In genomic region chr11:109320361-109320933, GRCm38 (mm10) we compare ENCODE assay signal across 9 mouse cellular contexts. TPM values are rescaled to one million over a fixed set of nuclear protein-coding genes. Genes with fewer than 3 reads are reported as not detected.
DNase-seq lines count a peak whose midpoint lies in the region; ATAC-seq lines count a peak whose summit lies in the region.
"Had no signal": no experiment of that assay in that cellular context is flagged by ENCODE, and none has a peak within 500 bp of the region (broad histone marks: within the 10 kb centered on the region; RNA-seq: fewer than 3 reads in every experiment).

No protein-coding gene starts in this region.

- H3K4me1 ChIP-seq in midbrain, embryonic 12.5 days = peaks cover 8% of the 10 kb centered on the region; the same call in 1 of the 2 replicates
- no peaks in the 10 kb centered on the region for H3K4me1 ChIP-seq in midbrain, embryonic 10.5 days
- peaks cover 4% of the 10 kb centered on the region; the same call in 1 of the 2 replicates for H3K4me1 ChIP-seq in forebrain, embryonic 10.5 days
- no peaks in the 10 kb centered on the region for H3K4me1 ChIP-seq in heart, embryonic 10.5 days
- H3K4me1 ChIP-seq: liver, embryonic 13.5 days had no signal

- no peak for DNase-seq in midbrain, embryonic 10.5 days (ENCODE audit: low spot score)
- no peak for DNase-seq in forebrain, embryonic 10.5 days (ENCODE audit: extremely low spot score, low spot score)
- peak; percentile 83 for DNase-seq in layer of hippocampus, adult 9-11 months
- peak; percentile 92 for DNase-seq in retina, postnatal 1 day
- DNase-seq in heart, embryonic 10.5 days (ENCODE audit: low spot score) = no peak
- no peak for DNase-seq in adipocyte (ENCODE audit: low spot score)
- no peak for DNase-seq in kidney, postnatal 25 days
- DNase-seq: liver, embryonic 13.5 days had no signal

- no peak overlapping the region; the same call in 1 of the 2 replicates for H3K9ac ChIP-seq in midbrain, embryonic 12.5 days (replicated peaks)
- H3K9ac ChIP-seq: liver, embryonic 13.5 days had no signal

- 50% methylated on average over 8 of the region's 8 CpGs for WGBS in midbrain, embryonic 12.5 days
- WGBS in midbrain, embryonic 10.5 days = 66% methylated on average over 8 of the region's 8 CpGs
- 61% methylated on average over 8 of the region's 8 CpGs for WGBS in forebrain, embryonic 10.5 days
- 65% methylated on average over 8 of the region's 8 CpGs for WGBS in heart, embryonic 10.5 days

- H3K4me3 ChIP-seq in midbrain, embryonic 12.5 days = no peak overlapping the region
- H3K4me3 ChIP-seq in midbrain, embryonic 10.5 days = no peak overlapping the region
- no peak overlapping the region for H3K4me3 ChIP-seq in forebrain, embryonic 10.5 days
- no peak overlapping the region for H3K4me3 ChIP-seq in heart, embryonic 10.5 days
- H3K4me3 ChIP-seq: liver, embryonic 13.5 days had no signal

- no peaks in the 10 kb centered on the region for H3K9me3 ChIP-seq in midbrain, embryonic 12.5 days
- no peaks in the 10 kb centered on the region for H3K9me3 ChIP-seq in midbrain, embryonic 10.5 days (replicated peaks)
- H3K9me3 ChIP-seq in forebrain, embryonic 10.5 days = 0 out of 2 replicates have a peak, but pooled peaks cover 3% of the 10 kb centered on the region
- no peaks in the 10 kb centered on the region for H3K9me3 ChIP-seq in heart, embryonic 10.5 days
- H3K9me3 ChIP-seq: liver, embryonic 13.5 days had no signal

- peak; percentile 63; the same call in 1 of the 2 replicates for ATAC-seq in midbrain, embryonic 12.5 days (ENCODE audit: low FRiP score, low read depth)

- peak overlapping the region; percentile 15; the same call in 1 of the 2 replicates for H3K27ac ChIP-seq in midbrain, embryonic 12.5 days (replicated peaks)
- no peak overlapping the region for H3K27ac ChIP-seq in midbrain, embryonic 10.5 days (replicated peaks)
- H3K27ac ChIP-seq in forebrain, embryonic 10.5 days = 0 out of 2 replicates have a peak overlapping the region, but pooled peaks have one; percentile 66
- no peak overlapping the region for H3K27ac ChIP-seq in heart, embryonic 10.5 days
- H3K27ac ChIP-seq: liver, embryonic 13.5 days had no signal

- H3K27me3 ChIP-seq in midbrain, embryonic 12.5 days = peaks cover 17% of the 10 kb centered on the region
- peaks cover 9% of the 10 kb centered on the region for H3K27me3 ChIP-seq in midbrain, embryonic 10.5 days (ENCODE audit: low read depth, poor library complexity, severe bottlenecking)
- H3K27me3 ChIP-seq in forebrain, embryonic 10.5 days (ENCODE audit: poor library complexity, severe bottlenecking) = peaks cover under 1% of the 10 kb centered on the region; the same call in 1 of the 2 replicates
- peaks cover 2% of the 10 kb centered on the region; the same call in 1 of the 2 replicates for H3K27me3 ChIP-seq in heart, embryonic 10.5 days (ENCODE audit: insufficient read depth, poor library complexity, severe bottlenecking)

- H3K36me3 ChIP-seq in midbrain, embryonic 12.5 days = no peaks in the 10 kb centered on the region
- H3K36me3 ChIP-seq in midbrain, embryonic 10.5 days = no peaks in the 10 kb centered on the region
- no peaks in the 10 kb centered on the region for H3K36me3 ChIP-seq in forebrain, embryonic 10.5 days (replicated peaks)
- no peaks in the 10 kb centered on the region for H3K36me3 ChIP-seq in heart, embryonic 10.5 days
- H3K36me3 ChIP-seq: liver, embryonic 13.5 days had no signal

- H3K4me2 ChIP-seq in midbrain, embryonic 12.5 days (replicated peaks) = no peak overlapping the region
- H3K4me2 ChIP-seq: liver, embryonic 13.5 days had no signal

RNA-seq across cellular contexts. Expression of gene Rgs9, which starts 22.5 kb away (rescaled TPM):
- polyA plus RNA-seq in midbrain, embryonic 12.5 days (2016; fragmentation: Nextera tagmentation; extraction: Ambion mirVana) = 3.8 and 4.3 TPM in 2 replicates
- 1.6 and 2.2 TPM in 2 replicates for polyA plus RNA-seq in midbrain, embryonic 10.5 days (2016; fragmentation: Nextera tagmentation; extraction: Ambion mirVana)
- polyA plus RNA-seq in forebrain, embryonic 10.5 days (2016; fragmentation: Nextera tagmentation; extraction: Ambion mirVana) = 1.3 and 2.0 TPM in 2 replicates
- 0.75 and 1.0 TPM in 2 replicates for polyA plus RNA-seq in heart, embryonic 10.5 days (2016; fragmentation: Nextera tagmentation; extraction: Ambion mirVana)

RNA-seq across cellular contexts. Expression of gene Gna13, which starts 42.2 kb away (rescaled TPM):
- 18.1 and 20.2 TPM in 2 replicates for polyA plus RNA-seq in midbrain, embryonic 12.5 days (2016; fragmentation: Nextera tagmentation; extraction: Ambion mirVana)
- 16.9 and 18.8 TPM in 2 replicates for polyA plus RNA-seq in midbrain, embryonic 10.5 days (2016; fragmentation: Nextera tagmentation; extraction: Ambion mirVana)
- 16.8 and 18.3 TPM in 2 replicates for polyA plus RNA-seq in forebrain, embryonic 10.5 days (2016; fragmentation: Nextera tagmentation; extraction: Ambion mirVana)
- 20.5 and 23.4 TPM in 2 replicates for polyA plus RNA-seq in heart, embryonic 10.5 days (2016; fragmentation: Nextera tagmentation; extraction: Ambion mirVana)

Comparison
In these comparisons a context has a peak if more than half of its experiments do, and no peak if none do; other contexts are left out.
1. H3K27ac ChIP-seq: peak in midbrain, embryonic 12.5 days (single experiment) and forebrain, embryonic 10.5 days (single experiment); none in midbrain, embryonic 10.5 days (single experiment) and heart, embryonic 10.5 days (single experiment).
2. DNase-seq: peak in layer of hippocampus, adult 9-11 months (single experiment) and retina, postnatal 1 day (single experiment); none in midbrain, embryonic 10.5 days (single experiment), forebrain, embryonic 10.5 days (single experiment), heart, embryonic 10.5 days (single experiment), adipocyte (single experiment) and kidney, postnatal 25 days (0 of 2).